Mouse (Mus musculus) stomach, embryonic 16.5 days (tissue): ENCODE measurements around the gene Gpr3. TPM values are rescaled to one million over a fixed set of nuclear protein-coding genes. Genes with fewer than 3 reads are reported as not detected.

Experiments used
- ATAC-seq: fragments of 200-750 bp; cut with Nextera tagmentation; 2 replicates; pipeline ENCODE4 v1.8.0; 2017; ENCODE audit warnings: moderate number of reproducible peaks, moderate TSS enrichment; ENCODE audit not compliant: insufficient read depth, low FRiP score
- H3K27ac ChIP-seq: fragments of 300-500 bp; sonication (generic); 2 replicates; pipeline ENCODE4 v1.5.1; 2014; ENCODE audit warnings: low read length
- H3K27me3 ChIP-seq: fragments of 300-500 bp; sonication (generic); 2 replicates; pipeline ENCODE4 v1.6.1; 2014; ENCODE audit warnings: low read length, control low read depth, mixed read lengths; ENCODE audit not compliant: control insufficient read depth, insufficient read depth
- H3K36me3 ChIP-seq: fragments of 300-500 bp; sonication (generic); 2 replicates; pipeline ENCODE4 v1.6.1; 2014; ENCODE audit warnings: low read length; ENCODE audit not compliant: control insufficient read depth, insufficient read depth
- H3K4me1 ChIP-seq: fragments of 300-500 bp; sonication (generic); 2 replicates; pipeline ENCODE4 v1.6.1; 2014; ENCODE audit warnings: low read length, control low read depth, mixed read lengths; ENCODE audit not compliant: control insufficient read depth, insufficient read depth
- H3K4me2 ChIP-seq: fragments of 300-500 bp; sonication (generic); 2 replicates; pipeline ENCODE4 v1.6.1; 2014; ENCODE audit warnings: low read depth, low read length, mixed read lengths
- H3K4me3 ChIP-seq: fragments of 300-500 bp; sonication (generic); replicated peaks from 2 replicates; pipeline ENCODE4 v1.5.1; 2014; ENCODE audit warnings: mild to moderate bottlenecking, low read length
- H3K9ac ChIP-seq: fragments of 300-500 bp; sonication (generic); 2 replicates; pipeline ENCODE4 v1.6.1; 2014; ENCODE audit warnings: low read length
- H3K9me3 ChIP-seq: fragments of 300-500 bp; sonication (generic); replicated peaks from 2 replicates; pipeline ENCODE4 v1.6.1; 2016; ENCODE audit warnings: low read length, control low read depth; ENCODE audit not compliant: control insufficient read depth
- WGBS: fragments of 180-500 bp; shearing (Covaris S2); extraction: QIAGEN DNeasy Blood & Tissue Kit; methylation state at CpG from one replicate; pipeline ENCODE4 v1.1.7; 2014; 5-methylcytosine and 5-hydroxymethylcytosine counted together
- polyA plus RNA-seq: library from polyadenylated mRNA; unstranded; fragments of >200 nt; fragmentation: Nextera tagmentation; extraction: Ambion mirVana; gene quantifications from 2 replicates; pipeline ENCODE4 v1.2.1, GENCODE M21; 2015

Gpr3 gene
- polyA plus RNA-seq, 1 experiment from 2014 or later: 0.12 TPM

DNA sequence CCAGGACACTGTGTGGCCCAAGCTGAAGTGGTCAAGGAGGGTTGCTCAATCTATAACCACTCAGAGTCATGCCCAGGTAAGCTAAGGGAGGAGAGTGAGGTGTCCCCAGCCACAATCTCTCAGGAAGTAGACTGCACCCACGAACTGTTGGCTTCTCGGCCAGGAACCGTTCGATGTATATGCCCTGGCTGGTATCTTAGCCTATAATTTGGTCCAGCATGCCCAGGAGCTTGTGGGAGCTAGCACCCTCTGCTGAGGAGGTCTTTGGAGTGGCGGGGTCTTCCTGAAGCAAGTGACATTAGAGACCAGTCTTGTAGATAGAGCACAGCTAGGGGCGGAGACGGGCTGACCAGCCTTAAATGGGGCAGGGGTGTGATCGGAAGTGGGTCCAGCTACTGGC, 9.4 kb upstream of the Gpr3 start:
- H3K9me3 ChIP-seq: no peaks in the 10 kb centered on the region
- 90% methylated on average over 8 of the region's 8 CpGs for WGBS

GRCm38 (mm10) chr4:133220656-133221055, 8.3 kb upstream of the Gpr3 start:
- H3K27me3 ChIP-seq: no peaks in the 10 kb centered on the region
- H3K4me1 ChIP-seq: peaks cover 12% of the 10 kb centered on the region
- no peaks in the 10 kb centered on the region for H3K9me3 ChIP-seq
- 4% methylated on average over 25 of the region's 25 CpGs for WGBS
- peak overlapping the region; percentile 71 for H3K9ac ChIP-seq
- peak overlapping the region; percentile 45 for H3K4me3 ChIP-seq
- peak; percentile 31; the same call in 1 of the 2 replicates for ATAC-seq
- no peak overlapping the region for H3K27ac ChIP-seq
- no peaks in the 10 kb centered on the region for H3K36me3 ChIP-seq
- H3K4me2 ChIP-seq: peak overlapping the region; percentile 67

More for the DNA sequence above, 9.4 kb upstream of the Gpr3 start:
- no peak overlapping the region for H3K9ac ChIP-seq
- H3K4me1 ChIP-seq: peaks cover 12% of the 10 kb centered on the region
- no peak overlapping the region for H3K27ac ChIP-seq
- H3K4me3 ChIP-seq: no peak overlapping the region
- no peak overlapping the region for H3K4me2 ChIP-seq
- no peaks in the 10 kb centered on the region for H3K36me3 ChIP-seq
- H3K27me3 ChIP-seq: no peaks in the 10 kb centered on the region
- no peak for ATAC-seq

DNA sequence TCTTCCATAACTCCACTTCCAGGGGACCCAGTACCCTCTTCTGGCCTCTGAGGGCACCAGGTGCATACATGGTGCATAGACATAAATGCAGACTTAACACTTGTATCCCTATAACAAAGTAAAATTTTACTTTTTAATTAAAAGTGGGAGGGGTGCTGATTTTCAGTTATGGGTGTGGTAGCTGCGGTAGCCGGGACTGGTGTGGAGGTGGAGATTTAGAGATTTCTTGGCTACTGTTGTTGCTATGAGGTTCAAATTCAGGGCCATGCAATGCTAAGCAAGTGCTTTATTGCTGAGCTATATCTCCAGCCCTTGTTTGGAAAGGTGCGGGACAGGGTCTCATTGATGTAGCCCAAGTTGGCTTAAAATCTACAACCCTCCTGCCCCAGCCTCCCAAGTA, 6.4 kb upstream of the Gpr3 start:
- Histone ChIP-seq H3K4me2 (no peak overlapping the region), H3K9me3 (no peaks in the 10 kb centered on the region), H3K4me3 (no peak overlapping the region), H3K9ac (no peak overlapping the region), H3K4me1 (peaks cover 10% of the 10 kb centered on the region), H3K27ac (no peak overlapping the region), H3K36me3 (no peaks in the 10 kb centered on the region), H3K27me3 (peaks cover 7% of the 10 kb centered on the region)
- WGBS: 75% methylated on average over 3 of the region's 3 CpGs
- ATAC-seq: no peak

DNA sequence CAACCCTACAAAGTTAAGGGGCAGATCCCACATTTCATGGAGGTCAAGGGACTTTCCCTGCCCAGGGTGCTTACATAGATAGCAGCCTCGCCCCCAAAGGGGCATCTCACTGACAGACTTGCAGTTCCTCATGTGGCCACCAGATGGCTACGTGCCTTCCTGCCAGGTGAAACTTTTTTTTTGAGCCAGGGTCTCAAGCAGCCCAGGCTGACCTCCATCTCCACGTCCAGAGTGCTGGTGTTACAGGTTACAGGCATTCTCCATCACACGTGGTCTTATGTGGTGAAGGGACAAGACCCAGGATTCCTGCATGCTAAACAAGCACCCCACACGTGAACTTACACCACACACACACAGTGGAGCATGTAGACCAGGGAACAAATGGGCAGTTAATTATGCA, 5.3 kb upstream of the Gpr3 start:
- ATAC-seq: no peak
- H3K36me3 ChIP-seq: no peaks in the 10 kb centered on the region
- no peak overlapping the region for H3K4me3 ChIP-seq
- no peak overlapping the region for H3K4me2 ChIP-seq
- H3K27me3 ChIP-seq: peaks cover 7% of the 10 kb centered on the region
- no peak overlapping the region for H3K27ac ChIP-seq
- no peak overlapping the region for H3K9ac ChIP-seq
- 5% methylated on average over 5 of the region's 5 CpGs for WGBS
- peaks cover 17% of the 10 kb centered on the region for H3K4me1 ChIP-seq
- no peaks in the 10 kb centered on the region for H3K9me3 ChIP-seq

GRCm38 (mm10) chr4:133213661-133214060, 1.3 kb upstream of the Gpr3 start:
- Histone ChIP-seq H3K27ac (no peak overlapping the region), H3K9me3 (no peaks in the 10 kb centered on the region), H3K4me3 (peak overlapping the region; percentile 64; the same call in 1 of the 2 replicates), H3K36me3 (no peaks in the 10 kb centered on the region), H3K4me2 (peak overlapping the region; percentile 88; the same call in 1 of the 2 replicates), H3K4me1 (peaks cover 18% of the 10 kb centered on the region), H3K27me3 (peaks cover 10% of the 10 kb centered on the region), H3K9ac (no peak overlapping the region)
- WGBS: 13% methylated on average over 10 of the region's 10 CpGs
- ATAC-seq: no peak

GRCm38 (mm10) chr4:133213268-133213590, 893 bp upstream of the Gpr3 start:
- peaks cover 18% of the 10 kb centered on the region for H3K4me1 ChIP-seq
- peak overlapping the region; percentile 64 for H3K4me3 ChIP-seq
- H3K9me3 ChIP-seq: no peaks in the 10 kb centered on the region
- peak overlapping the region; percentile 88 for H3K4me2 ChIP-seq
- WGBS: 3% methylated on average over 9 of the region's 9 CpGs
- H3K27me3 ChIP-seq: peaks cover 10% of the 10 kb centered on the region
- no peak overlapping the region for H3K27ac ChIP-seq
- no peak for ATAC-seq
- H3K9ac ChIP-seq: no peak overlapping the region
- H3K36me3 ChIP-seq: no peaks in the 10 kb centered on the region

DNA sequence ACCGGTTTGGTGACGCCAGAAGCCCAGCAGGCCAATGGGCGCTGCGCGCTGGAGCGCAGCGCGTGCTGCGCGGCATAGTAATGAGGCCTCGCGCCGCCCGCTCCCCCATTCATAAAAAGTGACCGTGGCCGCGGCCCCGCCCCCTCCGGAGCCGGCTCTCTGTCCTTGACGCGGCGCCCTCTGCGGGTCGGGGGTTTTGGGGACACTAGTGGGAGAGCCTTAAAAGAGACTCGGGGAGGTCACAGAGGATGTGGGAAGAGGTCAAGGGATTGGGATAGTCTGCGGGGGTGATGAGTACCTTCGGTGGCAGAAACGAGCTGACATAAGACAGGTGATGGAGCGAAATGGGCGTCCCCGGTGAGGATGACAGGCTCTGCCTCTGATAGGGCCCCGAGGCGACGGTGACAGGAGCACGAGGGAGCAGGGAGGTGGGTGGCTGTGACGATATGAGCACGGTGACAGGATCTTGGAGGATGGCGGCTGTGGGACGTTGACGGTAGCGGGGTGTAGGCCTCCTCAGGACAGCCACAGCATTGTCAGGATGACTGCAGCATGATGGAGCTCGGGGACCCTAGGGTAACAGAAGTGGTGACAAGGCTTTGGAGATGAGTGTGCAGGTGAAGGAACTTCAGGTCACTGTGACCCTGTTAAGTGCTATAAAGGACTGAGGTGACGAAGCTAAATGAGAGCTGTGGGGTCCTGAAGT, 379 bp upstream of the Gpr3 start:
- peak; percentile 84; the same call in 1 of the 2 replicates for ATAC-seq
- WGBS: 1% methylated on average over 44 of the region's 44 CpGs
- Histone ChIP-seq H3K9ac (peak overlapping the region; percentile 66), H3K4me1 (peaks cover 18% of the 10 kb centered on the region), H3K27ac (no peak overlapping the region), H3K9me3 (no peaks in the 10 kb centered on the region), H3K4me2 (peak overlapping the region; percentile 88), H3K36me3 (no peaks in the 10 kb centered on the region), H3K27me3 (peaks cover 10% of the 10 kb centered on the region), H3K4me3 (peak overlapping the region; percentile 64)

- Histone ChIP-seq H3K9ac (no peak overlapping the region), H3K4me2 (no peak overlapping the region), H3K27ac (no peak overlapping the region), H3K27me3 (peaks cover 10% of the 10 kb centered on the region), H3K9me3 (no peaks in the 10 kb centered on the region), H3K36me3 (no peaks in the 10 kb centered on the region), H3K4me3 (no peak overlapping the region), H3K4me1 (peaks cover 18% of the 10 kb centered on the region)
- ATAC-seq: no peak
- 94% methylated on average over 19 of the region's 19 CpGs for WGBS
These were observed 1.4 kb downstream of the Gpr3 start for GRCm38 (mm10) chr4:133210788-133211390.

GRCm38 (mm10) chr4:133210023-133210787, 2.1 kb downstream of the Gpr3 start:
- no peaks in the 10 kb centered on the region for H3K9me3 ChIP-seq
- H3K4me1 ChIP-seq: peaks cover 18% of the 10 kb centered on the region
- H3K4me2 ChIP-seq: no peak overlapping the region
- H3K36me3 ChIP-seq: no peaks in the 10 kb centered on the region
- no peak overlapping the region for H3K4me3 ChIP-seq
- 90% methylated on average over 24 of the region's 24 CpGs for WGBS
- H3K27me3 ChIP-seq: peaks cover 10% of the 10 kb centered on the region
- H3K27ac ChIP-seq: no peak overlapping the region
- no peak overlapping the region for H3K9ac ChIP-seq
- no peak for ATAC-seq
